Mouse (Mus musculus) hindbrain, embryonic 16.5 days (tissue): Measurements from ENCODE around the gene Adh7. TPM values are rescaled to one million over a fixed set of nuclear protein-coding genes. Genes with fewer than 3 reads are reported as not detected.

ENCODE experiments used
- ATAC-seq: fragments of 200-750 bp; cut with Nextera tagmentation; 2 replicates; pipeline ENCODE4 v1.8.0; 2017; ENCODE audit warnings: moderate TSS enrichment, moderate library complexity
- H3K27ac ChIP-seq: fragments of 300-500 bp; sonication (generic); 2 replicates; pipeline ENCODE4 v1.5.1; 2014; ENCODE audit warnings: low read depth, mild to moderate bottlenecking, control low read depth, low read length, moderate library complexity
- H3K27me3 ChIP-seq: fragments of 300-500 bp; sonication (generic); replicated peaks from 2 replicates; pipeline ENCODE4 v1.6.1; 2014; ENCODE audit warnings: low read length; ENCODE audit not compliant: control insufficient read depth, insufficient read depth
- H3K36me3 ChIP-seq: fragments of 300-500 bp; sonication (generic); 2 replicates; pipeline ENCODE4 v1.6.1; 2014; ENCODE audit warnings: mild to moderate bottlenecking, low read length, moderate library complexity, mixed read lengths; ENCODE audit not compliant: control insufficient read depth, insufficient read depth
- H3K4me1 ChIP-seq: fragments of 300-500 bp; sonication (generic); 2 replicates; pipeline ENCODE4 v1.6.1; 2014; ENCODE audit warnings: low read depth, low read length; ENCODE audit not compliant: control insufficient read depth, insufficient read depth
- H3K4me2 ChIP-seq: fragments of 300-500 bp; sonication (generic); 2 replicates; pipeline ENCODE4 v1.6.1; 2014; ENCODE audit warnings: mild to moderate bottlenecking, low read length, control low read depth, moderate library complexity
- H3K4me3 ChIP-seq: fragments of 300-500 bp; sonication (generic); 2 replicates; pipeline ENCODE4 v1.5.1; 2014; ENCODE audit warnings: mild to moderate bottlenecking, low read length, control low read depth, moderate library complexity
- H3K9ac ChIP-seq: fragments of 300-500 bp; sonication (generic); 2 replicates; pipeline ENCODE4 v1.6.1; 2014; ENCODE audit warnings: low read depth, mild to moderate bottlenecking, control low read depth, low read length, moderate library complexity
- H3K9me3 ChIP-seq: fragments of 300-500 bp; sonication (generic); 2 replicates; pipeline ENCODE4 v1.6.1; 2014; ENCODE audit warnings: mild to moderate bottlenecking, low read length, moderate library complexity; ENCODE audit not compliant: control insufficient read depth
- WGBS: fragments of 180-500 bp; shearing (Covaris S2); extraction: QIAGEN DNeasy Blood & Tissue Kit; methylation state at CpG from one replicate; pipeline ENCODE4 v1.1.7; 2014; 5-methylcytosine and 5-hydroxymethylcytosine counted together
- polyA plus RNA-seq: library from polyadenylated mRNA; unstranded; fragments of >200 nt; fragmentation: Nextera tagmentation; extraction: Ambion mirVana; gene quantifications from 2 replicates; pipeline ENCODE4 v1.2.1, GENCODE M21; 2015

Adh7 gene
- polyA plus RNA-seq, 1 experiment from 2014 or later, result 0.96 TPM

DNA sequence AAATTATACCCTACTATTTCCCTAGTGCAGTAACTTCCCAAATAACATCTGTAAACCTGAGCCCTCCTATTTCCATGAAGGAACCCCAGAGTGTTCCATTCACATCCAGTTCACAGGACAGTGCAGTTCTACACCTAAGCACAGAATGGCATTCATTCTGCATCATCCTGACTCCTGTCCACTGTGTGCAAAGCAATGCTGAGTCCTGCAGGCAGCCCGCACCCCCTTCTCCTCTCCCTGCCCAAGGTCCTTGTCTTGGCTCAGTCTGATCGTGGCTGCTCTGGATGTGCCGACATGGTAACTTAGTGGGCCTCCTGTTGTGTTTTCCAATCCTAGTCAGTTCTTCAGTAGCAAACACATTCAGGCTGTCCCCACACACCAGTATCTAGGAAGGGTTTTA is 12.7 kb downstream of the Adh7 start:
- H3K27ac ChIP-seq, result no peak overlapping the region
- no peak overlapping the region for H3K4me3 ChIP-seq
- no peaks in the 10 kb centered on the region for H3K9me3 ChIP-seq
- no peak for ATAC-seq
- H3K4me1 ChIP-seq, result no peaks in the 10 kb centered on the region
- no peaks in the 10 kb centered on the region for H3K36me3 ChIP-seq
- 75% methylated on average over 3 of the region's 3 CpGs for WGBS
- H3K9ac ChIP-seq, result no peak overlapping the region
- no peak overlapping the region for H3K4me2 ChIP-seq
- no peaks in the 10 kb centered on the region for H3K27me3 ChIP-seq

DNA sequence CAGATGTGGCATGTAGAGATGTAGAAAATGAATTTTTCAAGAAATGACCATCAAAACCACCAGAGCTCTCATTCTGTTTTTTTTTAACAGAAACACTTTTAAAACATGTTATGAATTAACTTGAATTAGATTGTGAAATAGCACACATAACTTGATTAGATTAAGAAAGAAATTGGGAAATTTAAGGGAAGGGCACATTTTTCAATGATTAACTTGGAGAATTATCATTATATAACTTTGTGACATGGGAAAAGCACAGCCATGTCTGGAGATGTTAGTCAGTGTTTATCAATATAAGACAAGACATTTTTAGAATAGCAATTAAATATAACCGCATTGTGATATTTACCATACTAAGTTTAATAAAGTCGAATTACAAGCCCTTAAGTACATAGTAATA is 14.0 kb downstream of the Adh7 start:
- 86% methylated on average over 2 of the region's 2 CpGs for WGBS
- Histone ChIP-seq H3K4me2 (no peak overlapping the region), H3K9me3 (no peaks in the 10 kb centered on the region), H3K9ac (no peak overlapping the region), H3K4me3 (no peak overlapping the region), H3K27ac (no peak overlapping the region), H3K36me3 (no peaks in the 10 kb centered on the region), H3K27me3 (no peaks in the 10 kb centered on the region), H3K4me1 (no peaks in the 10 kb centered on the region)
- ATAC-seq, result no peak

DNA sequence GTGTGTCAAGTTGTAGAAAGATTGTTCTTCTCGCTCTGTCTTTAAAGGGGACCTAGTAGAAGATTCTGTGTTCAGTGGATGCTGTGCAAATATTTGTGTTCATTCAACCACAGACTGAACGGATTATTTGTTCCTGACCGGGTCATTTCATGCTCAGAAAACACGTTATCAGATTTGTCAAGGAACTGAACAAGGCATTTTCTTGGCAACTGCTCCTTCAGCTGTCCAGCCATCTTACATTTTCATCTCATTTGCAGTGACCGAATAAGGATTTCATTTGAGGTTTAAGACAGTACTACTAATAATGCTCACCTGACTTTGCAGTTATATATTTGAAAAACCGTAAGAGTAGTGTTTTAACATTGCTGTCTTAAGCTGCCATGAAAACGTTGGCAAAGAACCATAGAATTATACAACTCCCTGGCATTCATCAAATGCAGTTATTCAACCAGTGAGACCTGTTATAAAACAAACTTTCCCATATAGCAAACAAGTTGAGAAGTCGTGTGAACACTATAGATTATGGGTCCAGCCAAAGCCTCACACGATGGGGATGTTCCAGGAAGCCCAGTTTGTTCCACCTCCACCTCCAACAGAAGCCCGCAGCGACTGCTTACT is 19.1 kb downstream of the Adh7 start:
- no peak overlapping the region for H3K4me2 ChIP-seq
- no peaks in the 10 kb centered on the region for H3K27me3 ChIP-seq
- H3K4me3 ChIP-seq, result no peak overlapping the region
- H3K9ac ChIP-seq, result no peak overlapping the region
- no peak overlapping the region for H3K27ac ChIP-seq
- H3K4me1 ChIP-seq, result no peaks in the 10 kb centered on the region
- ATAC-seq, result no peak
- H3K36me3 ChIP-seq, result no peaks in the 10 kb centered on the region
- no peaks in the 10 kb centered on the region for H3K9me3 ChIP-seq
- WGBS, result 75% methylated on average over 11 of the region's 11 CpGs

DNA sequence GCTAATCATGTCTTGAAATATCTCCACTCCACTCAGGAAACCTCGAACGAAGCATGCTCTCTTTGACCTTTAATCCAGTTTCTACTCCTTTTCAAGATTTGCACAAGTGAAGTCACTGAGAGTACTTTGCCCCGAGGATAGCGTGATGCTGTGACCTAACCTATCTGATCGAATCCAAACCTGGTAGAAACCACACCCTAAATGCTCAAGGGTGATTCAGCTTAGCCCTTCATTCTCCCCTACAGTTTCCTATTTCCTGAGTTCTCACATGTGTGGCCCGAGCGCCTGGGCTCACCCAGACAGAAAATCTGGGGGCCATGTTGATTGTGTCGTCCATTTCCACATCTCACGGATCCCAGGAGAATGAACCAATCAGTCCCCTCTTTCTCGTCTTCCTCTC is 20.5 kb downstream of the Adh7 start:
- no peaks in the 10 kb centered on the region for H3K36me3 ChIP-seq
- WGBS, result 91% methylated on average over 10 of the region's 10 CpGs

DNA sequence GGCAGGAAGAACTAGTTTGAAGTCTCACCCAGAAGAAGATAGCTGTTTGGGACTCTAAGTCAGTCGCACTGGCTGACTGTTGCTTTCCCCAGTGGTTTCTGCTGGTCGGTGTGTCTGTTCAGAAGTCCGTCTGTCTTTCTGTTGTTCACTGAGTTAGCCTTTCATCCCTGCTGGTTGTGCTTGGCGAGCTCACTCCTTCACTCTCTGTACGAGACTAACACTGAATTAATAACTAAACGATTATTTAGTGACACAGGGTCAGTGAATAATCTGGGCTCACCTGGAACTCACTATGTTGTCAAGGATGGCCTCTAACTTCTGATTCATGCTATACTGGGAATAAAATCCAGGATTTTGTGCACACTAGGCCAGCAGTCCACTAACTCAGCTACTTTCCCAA is 21.9 kb downstream of the Adh7 start:
- no peak overlapping the region for H3K4me3 ChIP-seq
- H3K9ac ChIP-seq, result no peak overlapping the region
- no peaks in the 10 kb centered on the region for H3K36me3 ChIP-seq
- no peak overlapping the region for H3K27ac ChIP-seq
- H3K27me3 ChIP-seq, result no peaks in the 10 kb centered on the region
- ATAC-seq, result no peak
- H3K9me3 ChIP-seq, result no peaks in the 10 kb centered on the region
- no peaks in the 10 kb centered on the region for H3K4me1 ChIP-seq
- no peak overlapping the region for H3K4me2 ChIP-seq
- 87% methylated on average over 6 of the region's 6 CpGs for WGBS

More for the DNA sequence above, 20.5 kb downstream of the Adh7 start:
- no peaks in the 10 kb centered on the region for H3K9me3 ChIP-seq
- no peak for ATAC-seq
- H3K27ac ChIP-seq, result no peak overlapping the region
- no peak overlapping the region for H3K9ac ChIP-seq
- H3K27me3 ChIP-seq, result no peaks in the 10 kb centered on the region
- no peak overlapping the region for H3K4me2 ChIP-seq
- H3K4me1 ChIP-seq, result no peaks in the 10 kb centered on the region
- H3K4me3 ChIP-seq, result no peak overlapping the region

DNA sequence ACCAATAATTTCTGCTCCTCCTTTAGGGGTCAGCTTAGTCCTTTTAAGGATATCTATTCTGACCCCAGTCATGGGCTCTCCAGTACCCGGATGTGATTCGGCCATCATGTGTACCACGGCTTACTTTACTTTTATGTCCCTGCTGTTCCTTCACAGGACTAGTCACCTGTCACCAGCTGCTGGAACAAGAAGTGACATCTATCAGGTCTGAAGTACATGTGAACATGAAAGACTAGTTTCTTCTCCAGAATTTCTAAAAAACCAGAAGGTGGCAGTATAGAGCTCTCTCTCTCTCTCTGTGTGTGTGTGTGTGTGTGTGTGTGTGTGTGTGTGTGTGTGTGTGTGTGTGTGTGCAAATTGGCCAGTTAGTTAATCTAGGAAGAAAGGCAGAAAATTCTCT is 22.9 kb downstream of the Adh7 start:
- Histone ChIP-seq H3K4me2 (no peak overlapping the region), H3K36me3 (no peaks in the 10 kb centered on the region), H3K4me3 (no peak overlapping the region), H3K4me1 (no peaks in the 10 kb centered on the region; the same call in 1 of the 2 replicates), H3K27me3 (no peaks in the 10 kb centered on the region), H3K27ac (no peak overlapping the region), H3K9ac (no peak overlapping the region), H3K9me3 (no peaks in the 10 kb centered on the region)
- WGBS, result 91% methylated on average over 3 of the region's 3 CpGs
- ATAC-seq, result no peak

DNA sequence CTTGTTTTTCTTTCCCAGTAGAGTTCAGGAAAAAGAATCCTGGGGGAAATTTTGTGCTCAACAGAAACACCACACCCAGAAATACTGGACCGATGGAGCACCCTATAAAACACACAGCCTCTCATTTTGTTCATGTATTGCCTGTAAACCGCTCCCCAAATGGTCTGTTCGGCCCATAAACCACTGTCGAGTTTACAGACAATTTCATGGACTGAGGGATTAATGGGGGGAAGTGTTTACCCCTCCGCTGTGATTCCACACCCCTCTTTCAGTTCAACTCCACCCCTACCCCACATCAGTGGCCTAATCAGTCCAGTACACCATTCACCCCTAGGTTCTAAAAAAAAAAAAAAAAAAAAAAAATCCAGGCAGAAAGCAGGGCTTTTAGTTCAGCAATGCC is 23.4 kb downstream of the Adh7 start:
- WGBS, result 79% methylated on average over 5 of the region's 5 CpGs
- Histone ChIP-seq H3K9me3 (no peaks in the 10 kb centered on the region), H3K27ac (no peak overlapping the region), H3K36me3 (no peaks in the 10 kb centered on the region), H3K4me3 (no peak overlapping the region), H3K4me1 (no peaks in the 10 kb centered on the region; the same call in 1 of the 2 replicates), H3K9ac (no peak overlapping the region), H3K27me3 (no peaks in the 10 kb centered on the region), H3K4me2 (no peak overlapping the region)
- ATAC-seq, result no peak

DNA sequence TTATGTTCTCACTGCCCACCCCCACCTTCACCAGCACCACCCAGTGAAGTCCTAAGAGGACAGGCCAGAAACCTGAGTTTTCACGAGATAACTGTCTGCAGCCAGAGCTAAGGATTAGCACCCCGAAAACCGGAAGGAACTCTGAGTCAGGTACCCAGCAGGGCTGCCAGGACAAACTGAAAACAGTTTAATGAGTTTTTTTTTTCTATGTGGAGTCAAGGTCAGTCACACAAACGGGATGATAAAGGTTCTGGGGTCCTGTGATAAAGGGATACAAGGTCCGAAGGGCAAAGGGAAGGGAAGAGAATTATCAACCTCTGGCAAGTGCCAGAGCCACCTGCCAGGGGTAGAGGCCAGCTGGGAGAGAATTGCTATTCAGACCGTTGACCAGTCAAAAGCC is 23.8 kb downstream of the Adh7 start:
- H3K4me1 ChIP-seq, result no peaks in the 10 kb centered on the region; the same call in 1 of the 2 replicates
- H3K9ac ChIP-seq, result no peak overlapping the region
- no peak for ATAC-seq
- H3K27ac ChIP-seq, result no peak overlapping the region
- no peaks in the 10 kb centered on the region for H3K9me3 ChIP-seq
- H3K27me3 ChIP-seq, result no peaks in the 10 kb centered on the region
- H3K36me3 ChIP-seq, result no peaks in the 10 kb centered on the region
- H3K4me2 ChIP-seq, result no peak overlapping the region
- WGBS, result 66% methylated on average over 6 of the region's 6 CpGs
- H3K4me3 ChIP-seq, result no peak overlapping the region

DNA sequence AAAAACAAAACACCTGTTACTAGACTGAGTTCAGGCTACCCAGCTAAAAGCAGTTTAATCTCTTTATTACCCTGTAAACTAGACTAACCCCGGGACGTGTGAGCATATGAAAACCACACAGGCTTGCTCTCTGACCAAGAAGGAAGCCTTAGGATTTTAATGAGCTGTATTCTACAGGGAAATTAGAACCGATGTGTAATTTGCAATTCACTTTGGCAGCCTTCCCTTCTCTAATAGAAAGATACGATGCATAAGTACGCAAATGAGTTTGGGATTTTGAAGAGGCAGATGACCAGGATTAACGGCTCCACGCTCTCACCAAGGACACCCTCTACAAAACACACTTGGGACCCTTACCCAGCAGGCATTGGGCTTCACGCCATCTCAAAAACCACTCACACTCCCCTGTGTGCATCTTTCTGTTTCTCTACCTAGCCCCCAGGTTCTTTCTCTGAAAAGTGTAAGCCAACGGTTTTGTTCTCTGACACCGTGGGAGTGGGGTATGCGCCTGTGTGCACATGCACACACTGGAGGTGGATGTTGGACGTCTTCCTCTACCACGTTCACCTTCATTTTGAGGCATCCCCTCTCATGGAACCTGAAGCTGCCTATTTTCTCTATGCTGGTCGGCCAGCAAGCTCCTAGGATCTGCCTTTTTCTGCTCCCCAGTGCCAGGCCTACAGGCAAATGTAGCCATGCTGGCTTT is 24.6 kb downstream of the Adh7 start:
- Histone ChIP-seq H3K4me1 (no peaks in the 10 kb centered on the region; the same call in 1 of the 2 replicates), H3K36me3 (no peaks in the 10 kb centered on the region), H3K4me2 (no peak overlapping the region), H3K27me3 (no peaks in the 10 kb centered on the region), H3K9ac (no peak overlapping the region), H3K9me3 (no peaks in the 10 kb centered on the region), H3K27ac (no peak overlapping the region), H3K4me3 (no peak overlapping the region)
- peak; percentile 75 for ATAC-seq
- WGBS, result 49% methylated on average over 14 of the region's 14 CpGs
